Mouse (Mus musculus) ES-Bruce4 (cell line): ENCODE data around the gene Usp49.

ENCODE experiments used
- CTCF ChIP-seq: IDR thresholded peaks from one replicate; pipeline ENCODE4 v1.8.1; 2011; ENCODE audit warnings: low read depth, low read length
- EP300 ChIP-seq: IDR thresholded peaks from 2 replicates; pipeline ENCODE4 v1.6.1; 2011; ENCODE audit warnings: low read depth, low read length; ENCODE audit not compliant: insufficient read depth
- POLR2A ChIP-seq: IDR thresholded peaks from one replicate; pipeline ENCODE4 v1.8.1; 2011; ENCODE audit warnings: low read length; ENCODE audit not compliant: insufficient read depth

DNA sequence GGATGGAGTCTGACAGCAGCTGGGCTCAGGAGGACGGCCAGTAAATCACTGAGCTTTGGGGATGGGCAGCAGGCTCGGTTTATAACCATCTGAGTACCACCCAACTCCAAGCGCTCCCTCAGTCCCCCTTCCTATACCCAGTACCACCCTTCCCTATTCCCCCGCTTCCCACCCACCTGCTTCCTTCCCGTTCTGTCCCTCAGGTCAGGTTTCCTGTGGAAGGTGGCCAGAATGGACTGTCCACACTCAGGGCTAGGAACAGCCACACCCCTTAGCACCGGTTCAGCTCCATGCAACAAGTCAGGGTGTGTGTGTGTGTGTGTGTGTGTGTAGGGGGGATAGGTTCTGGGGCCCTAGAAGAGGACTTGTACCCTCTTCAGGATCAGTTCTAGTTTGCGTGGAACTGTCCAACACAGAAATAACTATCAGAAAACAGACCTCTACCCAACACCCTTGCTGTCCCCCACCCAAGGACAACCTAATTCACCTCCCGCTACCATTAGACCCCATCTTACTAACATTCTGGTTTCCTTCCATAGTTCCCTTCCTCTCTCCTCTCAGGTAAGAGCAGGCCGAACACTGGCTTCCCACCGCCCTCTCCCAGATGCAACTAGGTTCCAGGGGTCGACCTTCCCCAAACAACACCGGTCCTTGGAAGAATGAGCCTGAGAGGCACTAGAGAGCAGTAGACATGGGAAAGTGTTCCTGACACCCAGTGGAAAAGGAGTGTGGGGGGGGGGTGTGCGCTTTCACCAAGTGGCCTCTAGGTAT is 63.4 kb downstream of the Usp49 start:
- TF ChIP-seq CTCF (no peak), POLR2A (no peak), EP300 (no peak)
